Mouse (Mus musculus) frontal cortex, adult (tissue): Measurements from ENCODE around the gene Rnf167.

Source experiments
- ATAC-seq: cut with Nextera tagmentation; 2 replicates; pipeline ENCODE4 v1.9.2; 2017; ENCODE audit warnings: mild to moderate bottlenecking, moderate library complexity, mixed read lengths; ENCODE audit not compliant: low TSS enrichment

Gene Rnf167

DNA sequence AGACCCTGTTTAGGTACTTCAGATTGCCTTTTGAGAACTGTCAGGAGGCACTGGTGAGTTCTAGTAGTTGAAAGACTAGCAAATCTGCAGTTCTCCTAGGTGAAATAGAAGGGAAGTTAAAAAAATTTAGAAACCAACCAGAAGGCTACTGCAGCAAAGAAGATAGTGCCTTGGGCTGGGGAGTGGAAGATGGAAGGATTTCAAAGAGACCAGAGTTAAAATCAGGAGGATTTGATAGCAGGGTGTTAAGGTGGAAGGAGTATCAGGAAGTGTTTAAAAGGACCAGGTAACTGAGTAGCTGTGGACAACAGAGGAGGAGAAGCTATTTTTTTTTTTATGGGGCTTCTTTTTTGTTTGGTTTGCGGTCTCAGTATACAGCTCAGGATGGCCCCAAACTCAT, 9.3 kb upstream of the Rnf167 start:
- no peak for ATAC-seq

DNA sequence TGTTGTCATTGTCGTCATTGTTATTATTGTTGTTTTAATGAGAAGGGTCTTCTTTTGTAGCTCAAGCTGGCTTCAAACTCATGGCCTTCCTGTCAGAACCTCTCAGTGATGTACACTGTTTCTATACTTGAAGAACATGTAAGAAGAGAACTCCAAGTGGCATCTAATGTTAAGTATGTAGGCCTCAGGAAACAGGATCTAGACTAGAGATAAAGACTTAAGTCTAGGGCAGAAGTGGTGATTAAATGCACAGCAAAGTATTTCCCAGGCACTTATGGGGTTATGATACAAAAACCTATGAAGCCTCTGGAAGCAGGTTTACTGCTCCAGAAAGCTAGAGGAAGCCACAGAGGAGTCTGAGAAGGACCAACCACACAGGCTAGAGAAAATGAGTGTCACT, 8.7 kb upstream of the Rnf167 start:
- no peak for ATAC-seq

DNA sequence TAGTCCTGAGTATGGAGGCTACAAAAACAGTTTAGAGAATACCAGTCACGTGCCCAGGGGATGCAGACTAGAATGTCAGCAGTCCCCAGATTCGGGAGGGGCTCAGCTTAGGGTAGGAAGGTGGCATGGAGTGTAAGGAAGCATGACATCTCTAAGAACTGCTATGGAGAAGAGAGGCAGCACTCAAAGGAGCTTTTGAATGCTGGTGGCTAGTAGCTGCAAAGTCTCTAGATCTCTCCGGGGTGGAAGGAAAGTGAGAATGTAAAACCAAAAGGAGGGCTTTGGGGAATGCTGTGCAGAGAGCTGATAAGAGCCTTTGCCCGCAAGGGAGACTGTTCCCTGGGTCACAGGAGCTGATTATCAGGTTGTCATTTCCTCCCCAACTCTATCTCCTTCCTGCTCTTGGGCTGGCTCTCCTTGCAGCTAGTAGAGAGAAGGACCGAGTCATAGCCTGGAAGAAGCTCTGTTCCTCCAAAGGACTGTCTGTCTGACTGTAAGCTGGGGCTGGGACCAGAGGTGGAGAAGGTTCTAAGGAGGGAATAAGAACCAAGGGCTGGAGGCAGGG, 8.2 kb upstream of the Rnf167 start, which contains the start of gene Gp1ba:
Gene Gp1ba (plus strand): TSS at position 409 of the 565 bp plus-strand sequence.
- ATAC-seq = no peak

DNA sequence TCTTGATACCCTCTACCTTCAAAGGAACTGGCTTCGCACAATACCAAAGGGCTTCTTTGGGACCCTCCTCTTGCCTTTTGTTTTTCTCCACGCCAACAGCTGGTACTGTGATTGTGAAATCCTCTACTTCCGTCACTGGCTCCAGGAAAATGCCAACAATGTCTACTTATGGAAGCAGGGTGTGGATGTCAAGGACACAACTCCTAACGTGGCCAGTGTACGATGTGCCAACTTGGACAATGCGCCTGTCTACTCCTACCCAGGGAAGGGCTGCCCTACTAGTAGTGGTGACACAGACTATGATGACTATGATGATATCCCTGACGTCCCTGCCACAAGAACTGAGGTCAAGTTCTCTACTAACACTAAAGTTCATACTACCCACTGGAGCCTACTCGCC, 7.1 kb upstream of the Rnf167 start:
- no peak for ATAC-seq

DNA sequence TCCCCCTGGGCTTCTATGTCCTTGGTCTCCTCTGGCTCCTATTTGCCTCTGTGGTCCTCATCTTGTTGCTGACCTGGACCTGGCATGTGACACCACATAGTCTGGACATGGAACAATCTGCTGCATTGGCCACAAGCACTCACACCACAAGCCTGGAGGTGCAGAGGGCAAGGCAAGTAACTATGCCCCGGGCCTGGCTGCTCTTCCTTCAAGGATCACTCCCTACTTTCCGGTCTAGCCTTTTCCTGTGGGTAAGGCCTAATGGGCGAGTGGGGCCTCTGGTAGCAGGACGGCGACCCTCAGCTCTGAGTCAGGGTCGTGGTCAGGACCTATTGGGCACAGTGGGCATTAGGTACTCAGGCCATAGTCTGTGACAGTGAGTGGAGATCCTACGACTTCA, 5.8 kb upstream of the Rnf167 start:
- ATAC-seq = no peak

DNA sequence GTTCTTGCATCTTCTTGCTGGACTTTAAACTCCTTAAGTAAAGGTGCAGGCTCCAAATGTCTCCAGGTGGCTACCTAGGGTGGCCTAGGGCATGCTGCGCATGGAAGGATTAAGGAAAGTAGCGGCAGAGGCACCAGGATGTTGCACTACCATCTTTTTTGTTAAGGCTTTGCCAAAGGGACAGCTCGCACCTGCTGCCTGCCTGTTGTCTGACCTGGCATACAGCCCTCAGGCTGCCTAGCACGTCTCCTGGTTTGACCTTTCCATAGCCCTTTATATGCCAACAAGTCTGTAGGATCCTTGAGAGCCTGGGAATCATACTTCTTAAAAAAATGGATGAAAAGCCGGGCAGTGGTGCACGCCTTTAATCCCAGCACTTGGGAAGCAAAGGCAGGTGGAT, 4.0 kb upstream of the Rnf167 start:
- no peak for ATAC-seq

DNA sequence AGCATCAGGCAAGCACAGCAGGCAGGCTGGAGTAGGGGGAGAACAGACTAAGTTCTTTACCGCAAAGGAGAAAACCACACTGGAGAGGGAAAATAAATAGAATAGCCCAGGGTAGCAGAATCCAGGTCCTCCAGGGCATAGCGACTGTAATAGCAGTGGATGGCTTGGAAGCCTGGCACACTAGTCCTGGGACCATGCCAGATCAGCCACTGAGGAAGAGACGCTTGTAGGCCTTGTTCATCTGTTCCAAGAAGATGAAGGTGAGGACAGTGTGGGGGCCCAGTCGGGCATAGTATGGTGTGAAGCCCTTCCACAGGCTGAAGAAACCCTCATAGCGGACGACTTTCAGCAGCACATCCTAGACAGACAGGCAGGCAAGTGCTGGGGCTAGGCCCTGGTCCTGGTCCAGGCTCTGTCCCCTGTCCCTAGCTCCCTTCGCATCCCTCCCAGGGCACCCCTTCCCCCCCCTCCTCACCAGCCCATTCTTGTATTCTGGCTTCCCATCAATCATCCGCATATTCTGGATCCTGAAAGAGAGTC, 2.4 kb upstream of the Rnf167 start:
- ATAC-seq = no peak

DNA sequence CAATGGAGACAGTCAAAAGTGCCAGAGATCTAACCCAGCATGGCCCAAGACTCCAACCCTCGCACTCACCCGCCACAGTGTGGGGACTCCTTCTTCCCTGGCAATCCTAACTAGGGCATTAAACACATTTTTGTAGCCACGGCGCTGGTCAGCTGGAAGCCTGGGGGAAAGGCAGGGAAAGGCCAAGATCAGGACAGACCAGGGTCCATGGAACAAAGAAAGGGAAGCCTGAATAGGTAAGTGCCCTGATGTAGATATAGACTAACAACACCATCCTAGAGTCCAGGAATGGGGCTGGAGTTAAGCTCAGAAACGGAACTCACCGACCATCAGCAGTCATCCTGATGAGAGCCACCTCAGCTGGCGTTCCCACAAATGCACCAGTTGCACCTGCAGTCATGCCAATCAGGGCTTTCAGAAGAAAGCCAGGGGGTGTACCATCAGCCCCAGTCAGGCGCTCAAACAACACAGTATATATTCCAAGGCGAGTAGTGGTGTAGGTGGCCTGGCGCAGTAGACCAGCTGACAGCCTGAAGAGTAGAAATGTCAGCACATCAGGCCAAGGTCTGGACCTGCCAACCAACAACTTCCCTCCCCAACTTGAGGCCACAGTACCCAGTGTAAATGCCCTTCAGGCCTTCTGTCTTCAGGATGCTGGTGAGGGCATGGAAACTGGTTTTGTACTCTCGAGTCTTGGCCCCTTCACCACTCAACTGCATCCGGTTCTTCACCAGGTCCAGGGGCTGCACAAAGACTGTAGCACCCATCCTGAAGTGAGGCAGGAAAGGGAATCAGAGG, 1.4 kb upstream of the Rnf167 start:
- ATAC-seq = no peak

DNA sequence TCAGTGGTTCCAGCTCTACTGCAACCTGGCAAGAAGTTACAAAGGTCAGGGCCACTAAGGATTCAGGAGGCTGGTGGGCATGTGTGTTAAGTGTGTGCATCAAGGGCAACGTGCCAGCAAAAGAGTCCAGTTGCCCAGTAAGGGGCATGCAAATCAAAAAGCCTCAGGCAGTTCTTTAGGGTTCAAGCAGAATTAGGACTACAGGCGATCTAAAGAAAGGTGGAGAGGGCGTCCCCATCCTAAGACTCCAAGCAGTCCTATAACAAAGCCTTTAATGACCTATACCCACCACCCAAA, 828 bp upstream of the Rnf167 start:
- no peak for ATAC-seq

DNA sequence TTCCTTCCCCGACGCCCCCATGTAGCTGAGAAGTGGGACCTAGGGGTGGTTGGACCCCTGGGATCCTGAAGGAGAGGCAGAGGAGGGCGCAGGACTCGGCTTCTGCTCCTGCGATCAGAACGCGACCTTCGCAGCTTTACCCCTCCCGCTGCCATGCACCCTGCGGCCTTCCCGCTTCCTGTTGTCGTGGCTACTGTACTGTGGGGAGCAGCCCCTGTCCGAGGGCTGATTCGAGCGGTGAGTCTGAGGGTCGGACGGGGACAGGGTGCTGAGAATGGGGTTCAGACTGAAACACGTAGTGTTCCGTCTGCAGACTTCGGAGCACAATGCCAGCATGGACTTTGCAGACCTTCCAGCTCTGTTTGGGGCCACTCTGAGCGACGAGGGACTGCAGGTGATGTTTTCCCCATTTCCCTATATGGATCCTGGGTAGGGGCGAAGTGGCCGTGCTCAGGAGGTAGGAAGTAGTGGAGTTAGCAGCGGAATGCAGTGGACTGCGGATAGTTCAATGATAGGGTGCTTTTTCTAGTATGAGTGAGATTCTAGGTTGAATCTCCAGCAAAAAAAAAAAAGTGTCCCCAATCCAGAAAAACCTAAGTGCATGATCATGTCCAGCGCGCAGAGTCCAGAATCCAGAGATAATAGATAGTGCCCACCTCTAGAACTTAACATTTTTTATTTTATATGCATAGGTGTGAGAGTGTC, 833 bp downstream of the Rnf167 start:
- no peak for ATAC-seq

DNA sequence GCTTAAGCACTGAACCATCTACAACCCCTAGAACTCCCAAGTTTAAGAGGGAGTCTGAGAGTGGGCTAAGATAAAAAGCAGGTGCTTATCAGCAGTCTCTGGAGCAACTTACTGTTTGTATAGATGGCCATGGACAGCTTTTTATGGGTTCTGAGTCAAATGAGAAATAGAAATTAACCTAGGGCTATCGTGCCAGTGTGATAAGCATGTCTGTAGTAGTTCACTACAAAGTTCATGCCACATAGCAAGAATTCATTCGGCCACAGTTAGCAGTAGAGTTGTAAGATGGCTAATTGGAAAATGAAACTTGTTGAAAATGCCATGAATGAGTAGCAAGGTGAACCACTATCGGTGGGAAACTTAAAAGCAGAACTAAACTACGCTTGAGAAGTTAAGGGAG, 1.5 kb downstream of the Rnf167 start:
- no peak for ATAC-seq

DNA sequence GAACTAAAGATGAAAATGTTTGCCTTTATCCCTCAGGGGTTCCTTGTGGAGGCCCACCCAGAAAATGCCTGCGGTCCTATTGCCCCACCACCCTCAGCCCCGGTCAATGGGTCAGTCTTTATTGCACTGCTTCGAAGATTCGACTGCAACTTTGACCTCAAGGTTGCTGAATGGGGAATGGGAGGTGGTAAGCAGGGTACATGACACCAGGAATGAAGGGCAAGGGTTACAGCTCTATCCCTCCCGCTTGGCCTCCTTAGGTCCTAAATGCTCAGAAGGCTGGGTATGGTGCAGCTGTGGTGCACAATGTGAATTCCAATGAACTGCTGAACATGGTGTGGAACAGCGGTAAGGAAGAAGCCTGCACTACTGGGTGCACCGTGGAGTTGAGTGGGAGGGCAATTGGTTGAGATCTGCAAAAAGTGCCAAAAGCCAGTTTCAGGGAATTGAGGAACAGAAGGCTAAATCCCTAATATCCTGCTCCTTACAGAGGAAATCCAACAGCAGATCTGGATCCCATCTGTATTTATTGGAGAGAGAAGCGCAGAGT, 2.2 kb downstream of the Rnf167 start:
- ATAC-seq = no peak

DNA sequence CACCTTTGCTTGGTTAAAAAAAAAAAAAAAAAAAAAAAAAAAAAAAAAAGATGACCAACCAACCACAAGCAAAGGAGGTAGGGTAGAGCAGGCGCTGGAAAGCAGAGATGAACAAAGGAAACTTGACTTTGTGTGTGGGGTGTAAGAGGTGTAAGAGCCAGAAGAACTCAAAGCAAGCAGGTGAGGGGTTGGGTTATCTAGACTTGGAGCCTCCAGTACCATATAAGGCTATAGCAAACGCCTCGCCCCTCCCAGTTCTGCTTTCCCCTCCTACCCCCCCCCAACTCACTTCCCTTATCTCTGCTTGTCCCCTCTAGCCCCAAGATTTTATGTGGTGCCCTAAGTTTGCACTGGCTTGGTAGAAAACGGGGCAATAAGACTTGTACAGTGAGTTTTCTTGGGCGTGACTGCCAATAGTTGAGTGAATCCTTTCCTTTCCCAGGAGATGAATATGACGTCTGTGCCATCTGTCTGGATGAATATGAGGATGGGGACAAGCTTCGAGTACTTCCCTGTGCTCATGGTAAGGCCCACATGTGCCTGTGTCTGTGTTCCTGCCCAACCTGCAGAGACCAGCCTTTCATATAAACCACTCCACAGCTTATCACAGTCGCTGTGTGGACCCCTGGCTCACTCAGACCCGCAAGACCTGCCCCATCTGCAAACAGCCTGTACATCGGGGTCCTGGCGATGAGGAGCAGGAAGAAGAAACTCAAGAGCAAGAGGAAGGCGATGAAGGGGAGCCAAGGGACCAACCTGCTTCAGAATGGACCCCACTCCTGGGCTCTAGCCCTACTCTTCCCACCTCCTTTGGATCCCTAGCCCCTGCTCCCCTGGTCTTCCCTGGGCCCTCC, 3.5 kb downstream of the Rnf167 start:
- ATAC-seq = no peak

DNA sequence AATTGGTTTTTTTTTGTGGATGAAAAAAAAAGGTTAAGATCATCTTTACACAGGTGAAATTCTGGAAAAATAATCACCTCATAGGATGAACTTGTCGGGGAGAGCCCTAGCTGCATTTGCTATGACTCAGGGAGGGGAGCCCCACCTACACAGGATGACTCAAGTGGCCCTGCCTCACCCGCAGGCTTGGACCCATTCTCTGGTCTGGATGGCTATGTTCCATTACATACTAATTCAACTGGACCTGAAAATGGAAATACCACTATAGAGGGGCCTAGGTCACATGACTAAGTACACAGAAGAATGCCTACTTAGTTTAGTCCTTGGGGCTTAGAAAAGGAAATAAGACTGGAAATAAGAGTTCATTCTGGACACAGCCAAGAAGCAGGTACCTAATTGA, 4.4 kb downstream of the Rnf167 start:
- ATAC-seq = no peak

DNA sequence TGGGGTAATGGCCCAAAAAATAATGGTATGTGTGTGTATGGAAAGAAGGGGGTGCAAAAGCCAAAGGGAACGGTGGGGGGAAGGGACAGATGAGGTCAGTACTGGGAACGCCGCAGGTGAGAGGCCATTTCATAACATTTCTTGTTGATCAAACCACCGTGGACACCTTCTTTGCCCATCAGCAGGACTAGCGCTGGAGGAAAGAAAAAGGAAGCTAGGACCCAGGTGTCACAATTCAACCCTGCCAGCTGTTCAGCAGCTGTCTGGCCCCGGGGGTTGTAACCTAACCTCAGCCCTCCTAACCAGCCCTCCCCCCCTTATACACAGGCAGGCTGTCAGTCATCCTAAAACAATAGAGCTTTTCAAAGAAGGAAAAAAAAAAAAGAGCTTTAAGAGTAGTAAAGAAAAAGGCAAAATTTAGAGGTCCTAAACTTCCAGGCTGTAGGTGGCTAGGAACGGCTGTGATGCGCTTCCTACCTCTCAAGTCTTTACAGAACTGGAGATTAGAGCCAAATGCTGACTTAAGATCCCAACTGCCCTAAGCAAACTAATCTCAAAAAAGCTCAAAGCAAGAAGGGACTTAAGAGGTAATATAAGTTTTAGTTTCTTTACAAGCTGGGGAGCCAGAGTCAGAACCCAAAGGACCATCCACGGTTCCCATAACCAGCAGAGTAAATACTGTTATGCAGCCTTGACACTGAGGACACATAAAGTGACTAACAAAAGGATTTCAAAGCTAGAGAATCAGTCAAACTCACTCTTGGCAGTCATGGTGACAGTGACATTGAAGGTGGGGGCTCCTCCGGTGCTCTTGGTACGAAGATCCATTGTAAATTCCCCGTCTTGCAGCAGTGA, 5.2 kb downstream of the Rnf167 start:
- no peak for ATAC-seq

DNA sequence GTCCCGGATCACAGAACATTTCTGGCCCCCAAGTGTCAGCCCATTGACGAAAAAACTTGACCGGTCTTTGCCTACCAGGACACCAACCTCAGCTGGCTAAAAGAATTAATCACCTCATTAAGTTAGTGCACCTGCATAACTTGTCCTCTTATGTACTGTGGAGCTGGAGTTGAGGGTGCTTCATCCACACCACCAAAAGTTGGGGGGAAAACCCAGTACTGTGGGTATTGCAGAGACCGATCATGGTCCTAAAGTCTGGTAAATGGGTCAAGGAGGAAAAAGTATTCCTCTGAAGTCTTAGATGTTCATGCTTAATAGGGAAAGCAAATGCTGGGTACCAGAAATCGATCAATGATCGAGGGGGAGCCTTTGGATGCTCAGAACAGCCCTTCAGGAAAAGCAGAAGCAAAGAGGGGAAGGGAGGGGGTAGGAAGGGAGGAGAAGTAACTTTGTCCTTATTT, 5.9 kb downstream of the Rnf167 start:
- ATAC-seq = no peak

DNA sequence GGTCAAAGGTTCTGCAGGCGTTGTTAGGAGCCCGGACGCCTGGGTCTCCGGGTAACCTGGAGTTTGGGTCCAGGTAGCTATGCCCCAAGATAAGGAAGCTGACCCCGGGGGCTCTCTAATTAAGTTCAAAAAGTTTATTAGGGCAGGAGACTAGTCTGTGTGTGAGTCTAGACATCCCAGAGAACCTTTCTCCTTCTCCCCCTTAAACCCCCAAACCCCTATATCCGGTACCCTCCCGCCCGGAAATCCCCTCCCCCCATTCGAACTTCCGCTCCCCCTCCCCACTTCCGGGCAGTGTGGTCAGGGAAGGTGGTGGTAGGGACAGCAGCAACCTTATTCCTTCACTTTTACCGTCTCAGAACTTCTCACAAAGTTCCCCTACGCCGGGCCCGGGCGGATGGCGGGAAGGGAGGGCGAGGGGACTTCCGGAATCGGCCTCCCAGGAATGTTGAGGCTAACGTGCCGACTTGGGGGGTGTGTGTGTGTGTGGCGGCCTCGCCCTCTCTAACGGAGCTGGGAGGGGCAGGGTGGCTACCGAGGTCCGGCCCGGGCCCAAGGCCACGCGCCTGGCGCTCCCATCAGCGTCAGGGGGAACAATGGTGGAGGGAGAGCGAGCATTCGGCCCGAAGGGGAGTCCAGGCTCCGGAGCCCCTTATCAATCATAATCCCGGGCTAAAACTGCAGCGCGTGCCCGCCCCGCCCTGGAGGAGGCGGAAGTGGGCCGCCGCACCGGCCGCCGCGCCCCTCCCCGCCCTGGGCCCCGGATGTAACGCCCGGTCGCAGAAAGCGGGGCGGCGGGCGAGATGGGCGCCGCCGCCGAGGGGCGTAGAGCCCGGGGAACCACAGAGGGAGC, 6.5 kb downstream of the Rnf167 start:
- ATAC-seq = peak; percentile 10; the same call in 1 of the 2 replicates

DNA sequence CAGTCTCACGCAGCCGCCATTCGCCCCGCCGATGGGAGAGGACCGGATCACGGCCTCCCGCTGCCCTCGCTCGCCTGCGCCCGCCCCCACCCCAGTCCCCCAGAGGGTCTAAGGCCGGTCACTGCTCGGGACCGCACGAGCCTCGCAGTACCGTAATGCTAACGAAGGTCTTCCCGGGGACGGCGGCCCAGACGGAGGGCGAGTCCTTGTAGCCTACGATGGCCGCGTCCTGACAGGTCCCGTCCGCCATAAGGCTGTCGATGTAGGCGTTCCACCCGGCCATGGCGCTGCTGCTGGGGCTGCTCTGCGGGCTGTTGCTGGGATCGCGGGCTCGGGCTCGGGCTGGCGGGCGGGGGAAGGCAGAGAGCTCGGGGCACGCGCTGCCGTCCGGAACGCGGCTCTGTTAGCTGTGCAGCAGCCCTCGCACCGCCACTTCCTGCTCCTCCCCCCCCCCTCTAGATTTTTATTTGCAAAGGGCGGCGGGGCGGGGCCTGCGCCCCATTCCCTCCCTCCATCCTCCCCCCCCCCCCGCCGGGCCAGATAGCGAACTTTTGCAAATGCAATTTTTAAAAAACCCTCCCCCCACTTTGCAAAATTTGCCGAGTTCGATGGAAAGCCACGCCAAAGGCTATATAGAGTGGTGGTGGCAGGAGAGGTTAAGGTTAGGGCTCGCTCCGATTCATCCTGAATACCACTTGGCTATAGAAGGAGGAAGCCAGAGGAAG, 7.3 kb downstream of the Rnf167 start, which contains the start of gene Pfn1:
Gene Pfn1 (minus strand): TSS at position 447 of the 725 bp plus-strand sequence.
- ATAC-seq = peak; percentile 65
